Mouse (Mus musculus) stomach, postnatal 0 days (tissue): ENCODE measurements at regions not wholly inside any gene's neighbourhood (a gene's known extent, or its start where the extent isn't known, plus 50 kb on each side); places are given as distances from the start of the nearest gene placed in this dataset.

Experiments
- CTCF ChIP-seq: IDR thresholded peaks from 2 replicates; pipeline ENCODE4 v1.5.1; 2016; ENCODE audit warnings: antibody characterized with exemption, low read depth, mild to moderate bottlenecking, moderate library complexity
- EP300 ChIP-seq: optimal IDR thresholded peaks from 2 replicates; pipeline ENCODE3; 2016; ENCODE audit warnings: antibody characterized with exemption

DNA sequence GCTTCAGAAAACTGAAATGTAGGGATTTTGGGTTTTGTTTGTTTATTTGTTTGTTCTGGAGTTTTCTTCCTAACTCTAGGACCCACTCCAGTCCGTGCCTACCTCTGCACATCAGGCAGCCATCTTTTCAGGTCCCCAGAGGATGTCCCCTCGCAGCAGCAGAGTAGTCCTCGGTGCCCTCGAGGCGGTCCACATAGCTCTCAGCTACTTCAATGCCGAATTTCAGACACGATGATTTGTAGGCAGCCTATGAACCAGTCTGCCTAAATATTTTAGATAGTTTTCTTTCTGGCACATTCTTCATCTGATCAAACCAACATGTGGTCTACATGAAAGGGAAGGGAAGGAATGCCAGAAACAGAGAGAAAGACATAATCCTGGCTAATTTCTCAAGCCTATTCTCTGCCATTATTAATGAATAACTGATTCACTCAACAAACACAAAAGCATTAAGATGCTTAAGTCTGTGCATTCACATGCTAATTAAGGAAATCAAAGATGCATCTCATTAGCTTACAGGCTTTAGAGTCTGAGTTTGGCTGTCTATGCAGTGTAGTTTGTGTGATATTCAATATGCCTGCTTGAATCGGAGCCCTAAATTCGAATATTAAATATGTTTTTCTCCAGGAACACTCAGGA lies 55.2 kb upstream of the Fer start:
- TF ChIP-seq CTCF (no peak), EP300 (no peak)
